Mouse (Mus musculus) limb, embryonic 11.5 days (tissue): ENCODE measurements around the gene Ttll5. TPM values are rescaled to one million over a fixed set of nuclear protein-coding genes. Genes with fewer than 3 reads are reported as not detected.

Source experiments
- ATAC-seq: fragments of 200-750 bp; cut with Nextera tagmentation; 2 replicates; pipeline ENCODE4 v1.8.0; 2017; ENCODE audit warnings: low read depth; ENCODE audit not compliant: insufficient number of reproducible peaks, low FRiP score, low TSS enrichment
- DNase-seq: peaks from one replicate; pipeline ENCODE4 v3.0.0-alpha.2; 2015; ENCODE audit warnings: low spot score
- H3K27ac ChIP-seq: fragments of 300-500 bp; sonication (generic); replicated peaks from 2 replicates; pipeline ENCODE4 v1.5.1; 2014; ENCODE audit warnings: low read depth, mild to moderate bottlenecking, low read length
- H3K27me3 ChIP-seq: fragments of 300-500 bp; sonication (generic); 2 replicates; pipeline ENCODE4 v1.6.1; 2014; ENCODE audit warnings: mild to moderate bottlenecking, low read length, mixed read lengths; ENCODE audit not compliant: control insufficient read depth, insufficient read depth
- H3K36me3 ChIP-seq: fragments of 300-500 bp; sonication (generic); 2 replicates; pipeline ENCODE4 v1.6.1; 2014; ENCODE audit warnings: mild to moderate bottlenecking, low read length, moderate library complexity, mixed read lengths; ENCODE audit not compliant: control insufficient read depth, insufficient read depth
- H3K4me1 ChIP-seq: fragments of 300-500 bp; sonication (generic); 2 replicates; pipeline ENCODE4 v1.6.1; 2014; ENCODE audit warnings: low read length, mixed read lengths; ENCODE audit not compliant: control insufficient read depth, insufficient read depth
- H3K4me2 ChIP-seq: fragments of 300-500 bp; sonication (generic); 2 replicates; pipeline ENCODE4 v1.6.1; 2014; ENCODE audit warnings: low read depth, mild to moderate bottlenecking, moderate library complexity; ENCODE audit not compliant: severe bottlenecking
- H3K4me3 ChIP-seq: fragments of 300-500 bp; sonication (generic); 2 replicates; pipeline ENCODE4 v1.5.1; 2014; ENCODE audit warnings: low read depth, low read length
- H3K9ac ChIP-seq: fragments of 300-500 bp; sonication (generic); 2 replicates; pipeline ENCODE4 v1.6.1; 2014; ENCODE audit warnings: mild to moderate bottlenecking, low read length
- H3K9me3 ChIP-seq: fragments of 300-500 bp; sonication (generic); 2 replicates; pipeline ENCODE4 v1.6.1; 2016; ENCODE audit warnings: low read length; ENCODE audit not compliant: control insufficient read depth
- WGBS: fragments of 180-500 bp; shearing (Covaris S2); extraction: QIAGEN DNeasy Blood & Tissue Kit; methylation state at CpG from one replicate; pipeline ENCODE4 v1.1.7; 2014; 5-methylcytosine and 5-hydroxymethylcytosine counted together
- polyA plus RNA-seq: library from polyadenylated mRNA; unstranded; fragments of >200 nt; fragmentation: Nextera tagmentation; extraction: Ambion mirVana; gene quantifications from 2 replicates; pipeline ENCODE4 v1.2.1, GENCODE M21; 2014

Gene Ttll5
- polyA plus RNA-seq, 1 experiment from 2014 or later, result 22.4 TPM

- no peak overlapping the region for H3K4me3 ChIP-seq
- H3K4me2 ChIP-seq, result no peak overlapping the region
- H3K27ac ChIP-seq, result no peak overlapping the region
- no peaks in the 10 kb centered on the region for H3K27me3 ChIP-seq
- DNase-seq (no peak), ATAC-seq (no peak)
- no peaks in the 10 kb centered on the region for H3K36me3 ChIP-seq
- H3K9ac ChIP-seq, result no peak overlapping the region
- 62% methylated on average over 3 of the region's 3 CpGs for WGBS
- H3K9me3 ChIP-seq, result no peaks in the 10 kb centered on the region
- H3K4me1 ChIP-seq, result peaks cover 22% of the 10 kb centered on the region
Observed at GRCm38 (mm10) chr12:85955690-85956089, 131.2 kb downstream of the Ttll5 start.

DNA sequence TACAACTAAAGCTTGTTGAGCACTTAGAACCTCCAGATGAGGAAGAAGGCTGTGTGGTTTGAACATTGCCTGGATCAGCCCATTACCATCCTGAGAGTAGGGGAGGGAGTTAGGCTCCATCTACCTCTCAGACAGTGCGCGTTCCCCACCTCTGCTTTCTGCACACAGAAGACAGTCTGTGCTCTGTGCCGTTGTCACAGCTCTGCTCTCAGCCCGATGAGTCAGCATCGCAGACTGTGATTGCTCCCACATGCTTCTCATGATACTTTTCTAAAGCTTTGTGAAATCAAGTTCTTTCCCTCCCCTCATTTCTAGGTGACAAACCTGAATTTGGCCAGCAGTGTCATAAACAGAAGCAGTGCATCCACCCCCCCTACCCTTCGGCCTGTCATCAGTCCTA is 131.8 kb downstream of the Ttll5 start:
- Histone ChIP-seq H3K36me3 (no peaks in the 10 kb centered on the region), H3K27ac (0 out of 2 replicates have a peak overlapping the region, but pooled peaks have one; percentile 30), H3K9me3 (no peaks in the 10 kb centered on the region), H3K4me2 (no peak overlapping the region), H3K27me3 (no peaks in the 10 kb centered on the region), H3K4me1 (peaks cover 22% of the 10 kb centered on the region), H3K4me3 (no peak overlapping the region), H3K9ac (no peak overlapping the region)
- WGBS, result 87% methylated on average over 6 of the region's 6 CpGs
- DNase-seq (no peak), ATAC-seq (no peak)

DNA sequence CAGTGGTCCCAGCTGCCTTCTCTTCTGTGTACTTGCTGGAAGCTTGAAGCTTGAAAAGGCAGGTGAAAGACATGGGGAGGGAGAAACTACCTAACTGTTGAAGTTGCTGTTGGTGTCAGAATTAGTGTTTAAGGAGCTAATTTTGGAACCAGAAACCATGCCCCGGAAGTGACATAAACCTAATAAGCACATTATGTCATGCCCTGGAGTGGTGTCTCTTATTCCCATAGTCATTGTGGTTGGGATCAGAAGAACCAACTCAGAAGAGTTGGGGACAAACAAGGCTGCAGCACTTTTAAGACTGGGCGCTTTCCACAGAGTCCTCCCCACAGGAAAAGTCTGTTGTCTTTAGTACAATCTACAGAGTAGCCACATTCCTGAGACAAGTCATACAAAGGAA is 134.0 kb downstream of the Ttll5 start:
- no peaks in the 10 kb centered on the region for H3K36me3 ChIP-seq
- DNase-seq (no peak), ATAC-seq (no peak)
- H3K4me3 ChIP-seq, result no peak overlapping the region
- H3K9me3 ChIP-seq, result no peaks in the 10 kb centered on the region
- H3K9ac ChIP-seq, result no peak overlapping the region
- no peak overlapping the region for H3K4me2 ChIP-seq
- 90% methylated on average over 2 of the region's 2 CpGs for WGBS
- H3K27me3 ChIP-seq, result no peaks in the 10 kb centered on the region
- peaks cover 30% of the 10 kb centered on the region for H3K4me1 ChIP-seq
- no peak overlapping the region for H3K27ac ChIP-seq

DNA sequence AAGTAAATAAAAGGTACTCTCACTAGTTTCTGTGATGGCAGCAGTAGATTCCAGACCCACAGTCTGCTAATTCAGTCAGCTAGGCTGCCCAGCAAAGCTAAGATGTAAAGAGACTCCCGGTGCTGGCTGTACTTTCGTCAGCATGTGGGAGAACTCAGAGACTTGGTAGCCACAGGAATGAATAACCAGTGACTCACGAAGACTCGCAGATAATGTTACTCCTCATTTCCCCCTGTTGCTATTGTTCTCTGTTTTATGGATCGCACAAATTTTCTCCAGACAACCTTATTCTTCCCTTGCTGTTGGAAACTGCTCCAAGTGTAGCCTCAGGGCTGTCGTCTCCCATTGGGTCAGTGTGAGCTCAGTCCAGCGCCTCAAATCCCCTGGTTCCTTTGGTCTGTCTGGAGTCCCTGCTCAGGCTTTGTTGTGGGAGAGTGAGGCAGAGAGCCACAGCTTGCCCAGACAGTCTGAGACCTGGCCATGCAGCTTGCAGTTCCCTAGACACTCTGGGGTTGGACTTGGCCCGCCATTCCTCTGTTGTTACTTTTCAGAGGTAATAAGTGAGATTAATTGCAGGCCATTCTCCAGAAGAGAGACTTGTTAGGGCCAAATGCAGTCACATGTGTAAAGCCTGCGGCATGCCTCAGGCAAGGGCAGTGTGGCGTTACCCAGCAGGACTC is 135.5 kb downstream of the Ttll5 start:
- H3K9me3 ChIP-seq, result no peaks in the 10 kb centered on the region
- H3K4me3 ChIP-seq, result no peak overlapping the region
- no peak overlapping the region for H3K4me2 ChIP-seq
- no peaks in the 10 kb centered on the region for H3K27me3 ChIP-seq
- peaks cover 30% of the 10 kb centered on the region for H3K4me1 ChIP-seq
- H3K27ac ChIP-seq, result peak overlapping the region; percentile 85
- no peaks in the 10 kb centered on the region for H3K36me3 ChIP-seq
- DNase-seq (peak; percentile 63), ATAC-seq (peak; percentile 81)
- no peak overlapping the region for H3K9ac ChIP-seq
- WGBS, result 27% methylated on average over 10 of the region's 10 CpGs

DNA sequence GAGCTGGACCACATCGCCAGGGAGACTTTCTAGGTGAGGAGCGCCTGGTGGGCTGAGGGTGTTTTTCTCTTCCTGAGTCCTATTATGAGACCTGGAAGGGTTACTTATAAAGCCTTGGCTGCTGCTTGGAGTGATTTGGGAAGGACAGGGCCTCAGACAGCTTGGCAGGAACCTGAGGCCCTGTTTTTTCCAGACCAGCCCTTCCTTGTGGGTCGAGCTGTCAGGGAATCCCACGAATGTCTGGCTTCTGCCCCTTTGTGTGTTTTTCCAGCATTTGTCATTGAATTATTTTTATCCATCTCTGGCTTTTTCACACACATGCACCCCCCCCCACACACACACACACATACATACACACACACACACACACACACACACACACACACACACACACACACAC is 136.2 kb downstream of the Ttll5 start:
- no peak for DNase-seq
- Histone ChIP-seq H3K9ac (no peak overlapping the region), H3K36me3 (no peaks in the 10 kb centered on the region), H3K4me2 (no peak overlapping the region), H3K4me1 (peaks cover 29% of the 10 kb centered on the region), H3K9me3 (no peaks in the 10 kb centered on the region), H3K4me3 (no peak overlapping the region), H3K27me3 (no peaks in the 10 kb centered on the region), H3K27ac (peak overlapping the region; percentile 85)
- ATAC-seq, result no peak
- WGBS, result 39% methylated on average over 4 of the region's 4 CpGs

DNA sequence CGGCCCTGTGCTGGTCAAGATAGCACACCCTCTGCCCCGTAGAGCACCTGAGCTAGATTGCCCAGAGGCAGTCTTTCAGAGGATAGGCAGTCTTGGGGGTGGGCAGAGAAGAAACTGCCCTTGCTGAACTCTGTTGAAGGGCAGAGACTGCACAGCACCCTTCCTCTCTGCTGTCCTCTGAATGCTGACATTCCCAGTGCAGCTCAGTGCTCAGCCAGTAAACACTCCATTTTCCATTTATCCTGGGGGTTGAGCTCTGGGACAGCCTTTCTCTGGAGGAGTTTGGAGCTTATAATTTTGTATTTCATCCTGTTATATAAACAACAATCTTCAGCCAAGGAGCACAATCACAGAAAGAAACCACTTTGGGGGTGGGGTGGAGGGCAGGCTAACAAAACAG is 138.7 kb downstream of the Ttll5 start:
- no peaks in the 10 kb centered on the region for H3K9me3 ChIP-seq
- H3K27me3 ChIP-seq, result no peaks in the 10 kb centered on the region
- peaks cover 25% of the 10 kb centered on the region for H3K4me1 ChIP-seq
- no peaks in the 10 kb centered on the region for H3K36me3 ChIP-seq
- no peak overlapping the region for H3K27ac ChIP-seq
- no peak overlapping the region for H3K4me2 ChIP-seq
- ATAC-seq, result no peak
- WGBS, result 68% methylated on average over 2 of the region's 2 CpGs
- DNase-seq, result no peak
- no peak overlapping the region for H3K4me3 ChIP-seq
- no peak overlapping the region for H3K9ac ChIP-seq

DNA sequence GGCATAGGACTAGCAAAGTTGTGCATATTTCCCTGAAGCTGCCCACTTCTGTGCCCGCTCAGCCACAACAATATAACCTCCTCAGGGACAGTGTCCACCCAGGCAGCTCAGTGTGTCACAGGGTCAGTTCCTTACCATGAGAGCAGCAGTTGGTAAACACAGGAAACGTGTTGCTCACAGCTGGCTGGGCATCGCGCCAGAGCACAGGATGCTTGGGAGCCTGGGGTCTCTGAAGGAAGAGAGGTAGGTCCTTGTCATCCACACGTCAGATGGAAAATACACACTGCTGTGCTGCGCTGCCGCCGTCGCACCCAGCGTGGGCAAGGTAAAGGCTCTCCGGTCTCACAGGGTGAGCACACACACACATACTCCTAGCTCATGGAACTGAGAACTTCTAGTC is 139.2 kb downstream of the Ttll5 start:
- no peak overlapping the region for H3K9ac ChIP-seq
- peaks cover 25% of the 10 kb centered on the region for H3K4me1 ChIP-seq
- no peak overlapping the region for H3K27ac ChIP-seq
- 88% methylated on average over 11 of the region's 11 CpGs for WGBS
- no peaks in the 10 kb centered on the region for H3K27me3 ChIP-seq
- ATAC-seq, result no peak
- no peak for DNase-seq
- H3K4me3 ChIP-seq, result no peak overlapping the region
- no peaks in the 10 kb centered on the region for H3K9me3 ChIP-seq
- H3K4me2 ChIP-seq, result no peak overlapping the region
- H3K36me3 ChIP-seq, result no peaks in the 10 kb centered on the region

DNA sequence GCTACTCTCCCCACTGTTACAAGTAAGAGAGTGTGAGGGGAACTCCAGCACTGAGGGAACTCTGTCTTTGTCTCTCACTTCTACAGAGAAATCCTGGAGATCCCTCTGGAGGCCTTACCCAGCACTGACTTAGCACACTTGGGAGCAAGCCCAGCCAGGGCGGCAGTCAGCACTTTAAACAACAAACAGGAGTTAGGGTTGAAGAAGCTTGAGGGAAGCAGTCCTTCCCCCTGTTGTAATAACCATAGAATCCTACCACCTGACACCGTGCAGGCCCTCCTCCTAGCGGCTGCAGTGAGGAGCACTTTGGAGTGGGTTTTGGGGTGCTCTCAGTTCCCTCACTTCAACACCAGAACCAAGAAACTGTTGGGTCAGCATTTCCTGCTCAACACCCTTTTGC is 140.0 kb downstream of the Ttll5 start:
- Histone ChIP-seq H3K27ac (no peak overlapping the region), H3K4me1 (peaks cover 19% of the 10 kb centered on the region), H3K9ac (no peak overlapping the region), H3K9me3 (no peaks in the 10 kb centered on the region), H3K27me3 (no peaks in the 10 kb centered on the region), H3K36me3 (no peaks in the 10 kb centered on the region), H3K4me3 (no peak overlapping the region), H3K4me2 (no peak overlapping the region)
- ATAC-seq, result no peak
- 78% methylated on average over 3 of the region's 3 CpGs for WGBS
- DNase-seq, result no peak

- ATAC-seq, result no peak
- no peak for DNase-seq
- no peak overlapping the region for H3K4me2 ChIP-seq
- no peak overlapping the region for H3K27ac ChIP-seq
- no peaks in the 10 kb centered on the region for H3K9me3 ChIP-seq
- no peak overlapping the region for H3K9ac ChIP-seq
- H3K4me1 ChIP-seq, result peaks cover 9% of the 10 kb centered on the region
- H3K36me3 ChIP-seq, result no peaks in the 10 kb centered on the region
- no peak overlapping the region for H3K4me3 ChIP-seq
- H3K27me3 ChIP-seq, result no peaks in the 10 kb centered on the region
Observed at GRCm38 (mm10) chr12:85967812-85968211, 143.4 kb downstream of the Ttll5 start.
